Mouse (Mus musculus) liver, embryonic 14.5 days (tissue): ENCODE data around the gene Sema5a. TPM values are rescaled to one million over a fixed set of nuclear protein-coding genes. Genes with fewer than 3 reads are reported as not detected.

Experiments
- ATAC-seq: fragments of 200-750 bp; cut with Nextera tagmentation; 2 replicates; pipeline ENCODE4 v1.8.0; 2017; ENCODE audit warnings: moderate number of reproducible peaks, mild to moderate bottlenecking, moderate library complexity; ENCODE audit not compliant: insufficient read depth
- DNase-seq, 3 experiments: peaks; one replicate each; pipeline ENCODE4 v3.0.0-alpha.2; 2012 to 2013; ENCODE audit warnings: low read depth in 3 of 3, low spot score in 3 of 3
- H3K27ac ChIP-seq: fragments of 300-500 bp; sonication (generic); 2 replicates; pipeline ENCODE4 v1.5.1; 2014; ENCODE audit warnings: moderate library complexity, mild to moderate bottlenecking, control low read depth, inconsistent platforms
- H3K27me3 ChIP-seq: fragments of 300-500 bp; sonication (generic); 2 replicates; pipeline ENCODE4 v1.6.1; 2014; ENCODE audit warnings: mild to moderate bottlenecking, low read length, moderate library complexity; ENCODE audit not compliant: control insufficient read depth, insufficient read depth
- H3K36me3 ChIP-seq: fragments of 300-500 bp; sonication (generic); replicated peaks from 2 replicates; pipeline ENCODE4 v1.6.1; 2014; ENCODE audit warnings: low read depth; ENCODE audit not compliant: control insufficient read depth, insufficient read depth
- H3K4me1 ChIP-seq, 2 experiments: fragments of 200-500 bp in 1 of 2; fragments of 300-500 bp in 1 of 2; sonication (generic) in 1 of 2; replicated peaks; 2 replicates each; pipeline ENCODE4 v1.6.1; 2012 to 2014; ENCODE audit warnings: antibody characterized with exemption in 1 of 2, inconsistent platforms in 1 of 2, low read length in 1 of 2; ENCODE audit not compliant: control insufficient read depth in 2 of 2, insufficient read depth in 2 of 2
- H3K4me2 ChIP-seq: fragments of 300-500 bp; sonication (generic); 2 replicates; pipeline ENCODE4 v1.6.1; 2014; ENCODE audit warnings: low read depth, mild to moderate bottlenecking, control low read depth, moderate library complexity
- H3K4me3 ChIP-seq, 2 experiments: fragments of 200-500 bp in 1 of 2; fragments of 300-500 bp in 1 of 2; sonication (generic) in 1 of 2; 2 replicates each; pipeline ENCODE4 v1.5.1; 2012 to 2014; ENCODE audit warnings: low read depth in 2 of 2, low read length in 2 of 2, mild to moderate bottlenecking in 2 of 2, control low read depth in 1 of 2, inconsistent platforms in 1 of 2, moderate library complexity in 1 of 2; ENCODE audit not compliant: insufficient read depth in 1 of 2
- H3K9ac ChIP-seq: fragments of 300-500 bp; sonication (generic); replicated peaks from 2 replicates; pipeline ENCODE4 v1.6.1; 2014; ENCODE audit warnings: mild to moderate bottlenecking, control low read depth, moderate library complexity
- H3K9me3 ChIP-seq: fragments of 300-500 bp; sonication (generic); 2 replicates; pipeline ENCODE4 v1.6.1; 2016; ENCODE audit warnings: low read length, mixed read lengths; ENCODE audit not compliant: control insufficient read depth
- CTCF ChIP-seq: IDR thresholded peaks from 2 replicates; pipeline ENCODE4 v1.5.1; 2016; ENCODE audit warnings: antibody characterized with exemption, low read depth, control low read depth
- EP300 ChIP-seq: IDR thresholded peaks from 2 replicates; pipeline ENCODE4 v1.6.1; 2016; ENCODE audit warnings: antibody characterized with exemption, low read depth
- WGBS: fragments of 180-500 bp; shearing (Covaris S2); extraction: QIAGEN DNeasy Blood & Tissue Kit; methylation state at CpG from one replicate; pipeline ENCODE4 v1.1.7; 2014; ENCODE audit not compliant: insufficient replicate concordance; 5-methylcytosine and 5-hydroxymethylcytosine counted together
- polyA plus RNA-seq, 2 experiments: library from polyadenylated mRNA; depleted of rRNA in 1 of 2; stranded (reverse) in 1 of 2; unstranded in 1 of 2; fragments of >200 nt; fragmentation: Nextera tagmentation in 1 of 2; extraction: Ambion mirVana in 1 of 2; gene quantifications; 2 replicates each; pipeline versions ENCODE4 v1.2.1 to v1.2.3; 2012 to 2014

Sema5a gene
- polyA plus RNA-seq, 2 experiments = 0.29 to 0.35 TPM

DNA sequence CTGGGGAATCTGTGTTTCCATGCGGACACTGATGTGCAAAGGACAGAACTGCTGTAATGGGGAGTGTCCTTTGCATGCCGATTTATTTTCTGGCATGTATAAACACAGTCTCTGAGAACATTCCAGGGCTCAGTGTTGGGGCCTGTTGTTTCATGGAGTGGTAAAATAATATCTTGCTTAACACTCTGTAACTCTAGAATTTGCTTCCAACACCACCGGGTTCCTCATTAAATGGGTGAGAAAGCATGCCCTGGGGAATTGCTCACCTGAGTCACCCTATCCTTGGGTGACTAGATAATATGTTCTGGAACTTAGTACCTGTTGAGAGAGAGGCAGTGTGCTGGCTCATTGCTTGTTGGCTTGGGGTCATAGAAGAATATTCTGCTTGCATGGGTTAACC lies 135.7 kb downstream of the Sema5a start:
- ATAC-seq (no peak), DNase-seq (no peak)
- TF ChIP-seq CTCF (no peak), EP300 (no peak)
- 59% methylated on average over 3 of the region's 3 CpGs for WGBS
- Histone ChIP-seq H3K36me3 (no peaks in the 10 kb centered on the region), H3K4me3 (no peak overlapping the region), H3K27ac (no peak overlapping the region), H3K27me3 (no peaks in the 10 kb centered on the region), H3K4me1 (no peaks in the 10 kb centered on the region), H3K4me2 (no peak overlapping the region), H3K9me3 (no peaks in the 10 kb centered on the region), H3K9ac (no peak overlapping the region)

DNA sequence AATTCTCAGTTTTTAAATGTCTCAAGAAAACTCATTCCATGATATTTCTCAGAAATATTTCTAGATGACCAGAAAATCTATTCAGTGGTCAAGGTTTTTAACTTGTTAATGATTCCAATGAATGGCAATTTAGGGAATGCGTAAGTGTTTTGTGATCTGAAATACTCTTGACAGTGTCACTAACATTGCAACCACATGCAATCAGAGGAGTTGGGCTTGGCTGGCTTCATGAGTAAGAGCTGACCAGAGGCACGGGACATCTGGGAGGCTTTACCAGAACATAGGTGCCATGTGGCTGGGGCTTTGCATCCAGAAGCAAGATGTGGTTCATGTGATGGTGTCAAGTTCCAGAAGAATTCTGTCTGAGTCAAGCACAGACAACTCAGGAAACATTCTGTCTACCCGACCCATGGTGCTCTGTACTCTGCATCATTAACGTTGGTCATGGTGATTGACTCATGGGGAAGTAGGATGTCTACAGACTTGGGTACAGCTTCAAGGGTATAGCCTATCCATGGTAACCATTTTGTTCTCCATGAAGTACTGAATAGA lies 138.4 kb downstream of the Sema5a start:
- TF ChIP-seq EP300 = no peak
- no peak for TF ChIP-seq CTCF
- Histone ChIP-seq H3K4me2 (no peak overlapping the region), H3K4me1 (no peaks in the 10 kb centered on the region), H3K27me3 (no peaks in the 10 kb centered on the region), H3K9ac (no peak overlapping the region), H3K36me3 (no peaks in the 10 kb centered on the region), H3K9me3 (no peaks in the 10 kb centered on the region), H3K4me3 (no peak overlapping the region), H3K27ac (no peak overlapping the region)
- ATAC-seq = no peak
- 55% methylated on average over 4 of the region's 4 CpGs for WGBS
- no peak for DNase-seq

DNA sequence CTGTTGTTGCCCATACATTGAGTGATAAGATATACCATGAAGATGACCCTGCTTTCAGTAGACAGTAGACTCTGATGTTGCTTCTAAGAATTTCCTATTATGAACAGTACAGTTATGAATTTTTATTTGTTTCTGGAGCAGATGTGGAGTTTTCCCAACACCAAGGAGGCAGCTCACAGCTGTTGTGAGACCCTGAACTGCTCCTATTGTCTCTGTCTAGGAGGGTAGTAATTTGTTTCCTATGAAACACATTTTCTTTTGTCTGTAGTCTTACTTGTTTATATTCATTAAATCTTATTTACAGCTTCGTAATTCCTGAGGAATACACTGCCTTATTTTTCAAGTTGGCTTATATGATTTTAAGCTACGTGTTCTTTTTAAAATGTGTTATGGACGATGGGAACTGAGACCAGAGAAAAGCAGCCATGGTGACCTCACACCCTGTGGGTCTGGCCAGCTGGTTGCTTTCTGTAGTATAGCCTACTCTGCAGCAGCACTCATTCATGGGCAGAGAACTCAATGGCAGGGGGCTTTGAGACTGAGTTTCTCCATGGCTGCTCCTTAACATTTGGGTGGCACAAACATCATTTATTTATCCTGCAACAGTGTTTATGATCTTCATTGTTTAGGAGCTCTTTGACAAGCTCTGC lies 151.8 kb downstream of the Sema5a start:
- ATAC-seq (no peak), DNase-seq (no peak)
- no peak overlapping the region for H3K9ac ChIP-seq
- WGBS = 68% methylated on average over 3 of the region's 3 CpGs
- H3K9me3 ChIP-seq = no peaks in the 10 kb centered on the region
- H3K4me3 ChIP-seq = no peak overlapping the region
- H3K36me3 ChIP-seq = no peaks in the 10 kb centered on the region
- H3K27ac ChIP-seq = no peak overlapping the region
- H3K4me1 ChIP-seq = no peaks in the 10 kb centered on the region
- no peaks in the 10 kb centered on the region for H3K27me3 ChIP-seq
- TF ChIP-seq EP300 = no peak
- TF ChIP-seq CTCF = no peak
- H3K4me2 ChIP-seq = no peak overlapping the region

DNA sequence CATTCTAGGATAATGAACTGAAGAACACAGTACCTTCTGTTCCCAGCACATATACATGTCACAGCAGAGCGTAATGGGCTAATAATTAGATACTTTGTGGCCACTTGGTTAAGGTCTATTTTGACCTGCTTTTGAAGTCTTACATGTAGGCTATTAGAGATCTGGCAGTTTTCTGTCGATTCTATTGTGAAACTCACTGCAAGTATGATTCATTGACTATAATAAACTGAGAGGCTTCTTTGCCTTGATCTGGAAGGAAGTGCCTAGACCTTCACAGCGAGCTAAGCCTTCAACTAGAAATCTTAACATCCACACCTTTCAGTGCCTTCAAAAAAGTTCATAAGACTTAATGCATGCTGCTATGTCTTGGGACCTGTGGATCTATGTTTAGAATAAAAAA lies 152.5 kb downstream of the Sema5a start:
- H3K4me1 ChIP-seq = no peaks in the 10 kb centered on the region
- WGBS = 53% methylated on average over 3 of the region's 3 CpGs
- H3K27ac ChIP-seq = no peak overlapping the region
- no peak overlapping the region for H3K4me3 ChIP-seq
- TF ChIP-seq CTCF (no peak), EP300 (no peak)
- no peak overlapping the region for H3K4me2 ChIP-seq
- no peak overlapping the region for H3K9ac ChIP-seq
- no peaks in the 10 kb centered on the region for H3K36me3 ChIP-seq
- DNase-seq (no peak), ATAC-seq (no peak)
- no peaks in the 10 kb centered on the region for H3K27me3 ChIP-seq
- H3K9me3 ChIP-seq = no peaks in the 10 kb centered on the region

DNA sequence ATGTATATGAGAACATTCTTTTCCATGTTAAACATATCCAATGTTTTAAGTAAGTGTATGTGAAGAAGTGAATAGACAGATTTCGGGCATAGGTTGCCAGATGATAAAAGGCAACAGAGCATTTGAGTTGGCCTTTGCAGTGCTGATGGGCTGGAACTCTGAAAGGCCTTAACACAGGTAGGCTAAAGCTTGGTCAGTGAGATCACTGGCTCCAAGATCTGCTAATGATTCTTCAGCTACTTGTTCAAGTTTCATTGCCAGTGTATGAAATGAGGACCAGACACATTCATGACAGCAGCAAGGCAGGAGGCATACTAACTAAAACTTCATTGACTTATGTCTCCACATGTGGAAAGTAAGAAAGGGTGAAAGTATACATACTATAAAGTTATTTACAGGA lies 154.1 kb downstream of the Sema5a start:
- ATAC-seq (no peak), DNase-seq (no peak)
- Histone ChIP-seq H3K4me2 (no peak overlapping the region), H3K27ac (no peak overlapping the region), H3K4me1 (no peaks in the 10 kb centered on the region), H3K27me3 (no peaks in the 10 kb centered on the region), H3K4me3 (no peak overlapping the region), H3K9ac (no peak overlapping the region), H3K9me3 (no peaks in the 10 kb centered on the region), H3K36me3 (no peaks in the 10 kb centered on the region)
- no peak for TF ChIP-seq EP300
- TF ChIP-seq CTCF = no peak
- WGBS = 44% methylated on average over 1 of the region's 1 CpGs
